Mouse (Mus musculus): ENCODE measurements around the gene Dnajc22.

GRCm38 (mm10) chr15:99074019-99074599 is 18.9 kb upstream of the Dnajc22 start, which contains the start of gene Troap:
- TF ChIP-seq EP300 (IDR thresholded peaks at IDR 0.05) (no peak), CTCF (IDR thresholded peaks at IDR 0.05) (no peak)
